Mouse (Mus musculus) intestine, postnatal 0 days (tissue): Measurements from ENCODE around the gene 1190002N15Rik. TPM values are rescaled to one million over a fixed set of nuclear protein-coding genes. Genes with fewer than 3 reads are reported as not detected.

ENCODE experiments used
- ATAC-seq: fragments of 200-750 bp; cut with Nextera tagmentation; 2 replicates; pipeline ENCODE4 v1.8.0; 2017; ENCODE audit warnings: mild to moderate bottlenecking, moderate TSS enrichment, moderate library complexity
- H3K27ac ChIP-seq: fragments of 300-500 bp; sonication (generic); 2 replicates; pipeline ENCODE4 v1.5.1; 2014; ENCODE audit warnings: mild to moderate bottlenecking, low read depth, low read length, moderate library complexity
- H3K27me3 ChIP-seq: fragments of 300-500 bp; sonication (generic); replicated peaks from 2 replicates; pipeline ENCODE4 v1.6.1; 2014; ENCODE audit warnings: low read length, mixed read lengths; ENCODE audit not compliant: control insufficient read depth, insufficient read depth
- H3K36me3 ChIP-seq: fragments of 300-500 bp; sonication (generic); 2 replicates; pipeline ENCODE4 v1.6.1; 2014; ENCODE audit warnings: mild to moderate bottlenecking, moderate library complexity; ENCODE audit not compliant: control insufficient read depth, insufficient read depth
- H3K4me1 ChIP-seq: fragments of 300-500 bp; sonication (generic); replicated peaks from 2 replicates; pipeline ENCODE4 v1.6.1; 2014; ENCODE audit warnings: antibody characterized with exemption, low read length, mixed read lengths; ENCODE audit not compliant: control insufficient read depth, insufficient read depth
- H3K4me2 ChIP-seq: fragments of 300-500 bp; sonication (generic); replicated peaks from 2 replicates; pipeline ENCODE4 v1.6.1; 2014; ENCODE audit warnings: low read depth, mild to moderate bottlenecking, moderate library complexity
- H3K4me3 ChIP-seq: fragments of 300-500 bp; sonication (generic); 2 replicates; pipeline ENCODE4 v1.5.1; 2014; ENCODE audit warnings: low read depth, low read length
- H3K9ac ChIP-seq: fragments of 300-500 bp; sonication (generic); 2 replicates; pipeline ENCODE4 v1.6.1; 2014; ENCODE audit warnings: mild to moderate bottlenecking, low read depth, low read length
- H3K9me3 ChIP-seq: fragments of 300-500 bp; sonication (generic); 2 replicates; pipeline ENCODE4 v1.6.1; 2016; ENCODE audit warnings: mixed run types; ENCODE audit not compliant: control insufficient read depth
- CTCF ChIP-seq: sonication (generic); IDR thresholded peaks from 2 replicates; pipeline ENCODE4 v1.5.1; 2016; ENCODE audit warnings: low read depth, mild to moderate bottlenecking, control low read depth, antibody characterized with exemption, moderate library complexity
- WGBS: fragments of 180-500 bp; shearing (Covaris S2); extraction: QIAGEN DNeasy Blood & Tissue Kit; methylation state at CpG from one replicate; pipeline ENCODE4 v1.1.7; 2014; 5-methylcytosine and 5-hydroxymethylcytosine counted together
- polyA plus RNA-seq: library from polyadenylated mRNA; unstranded; fragments of >200 nt; fragmentation: Nextera tagmentation; extraction: Ambion mirVana; gene quantifications from 2 replicates; pipeline ENCODE4 v1.2.1, GENCODE M21; 2015

Gene 1190002N15Rik
- polyA plus RNA-seq, 1 experiment from 2014 or later: 19.7 TPM

- no peaks in the 10 kb centered on the region for H3K27me3 ChIP-seq
- H3K4me1 ChIP-seq: no peaks in the 10 kb centered on the region
- no peak for TF ChIP-seq CTCF
- H3K4me3 ChIP-seq: peak overlapping the region; percentile 72
- H3K9me3 ChIP-seq: no peaks in the 10 kb centered on the region
- no peak for ATAC-seq
- no peaks in the 10 kb centered on the region for H3K36me3 ChIP-seq
- H3K9ac ChIP-seq: no peak overlapping the region
- WGBS: 53% methylated on average over 8 of the region's 8 CpGs
- H3K27ac ChIP-seq: no peak overlapping the region
- H3K4me2 ChIP-seq: peak overlapping the region; percentile 92
These were observed 1.5 kb upstream of the 1190002N15Rik start for GRCm38 (mm10) chr9:94539346-94539865.

GRCm38 (mm10) chr9:94538823-94539143, 902 bp upstream of the 1190002N15Rik start:
- peak; percentile 71 for ATAC-seq
- peak overlapping the region; percentile 96 for H3K27ac ChIP-seq
- under 1% methylated on average over 22 of the region's 22 CpGs for WGBS
- TF ChIP-seq CTCF: 0 out of 2 replicates have a peak, but pooled peaks have one; percentile 6
- peak overlapping the region; percentile 71 for H3K9ac ChIP-seq
- H3K36me3 ChIP-seq: no peaks in the 10 kb centered on the region
- no peaks in the 10 kb centered on the region for H3K9me3 ChIP-seq
- peak overlapping the region; percentile 92 for H3K4me2 ChIP-seq
- H3K27me3 ChIP-seq: no peaks in the 10 kb centered on the region
- H3K4me3 ChIP-seq: peak overlapping the region; percentile 72
- no peaks in the 10 kb centered on the region for H3K4me1 ChIP-seq

- Histone ChIP-seq H3K27me3 (no peaks in the 10 kb centered on the region), H3K36me3 (no peaks in the 10 kb centered on the region), H3K9me3 (no peaks in the 10 kb centered on the region), H3K4me2 (peak overlapping the region; percentile 92), H3K9ac (peak overlapping the region; percentile 71), H3K4me3 (peak overlapping the region; percentile 72), H3K27ac (peak overlapping the region; percentile 96), H3K4me1 (no peaks in the 10 kb centered on the region)
- peak; percentile 41 for ATAC-seq
- under 1% methylated on average over 95 of the region's 103 CpGs for WGBS
- peak; percentile 73 for TF ChIP-seq CTCF
These were observed 597 bp downstream of the 1190002N15Rik start for GRCm38 (mm10) chr9:94537051-94537917.

DNA sequence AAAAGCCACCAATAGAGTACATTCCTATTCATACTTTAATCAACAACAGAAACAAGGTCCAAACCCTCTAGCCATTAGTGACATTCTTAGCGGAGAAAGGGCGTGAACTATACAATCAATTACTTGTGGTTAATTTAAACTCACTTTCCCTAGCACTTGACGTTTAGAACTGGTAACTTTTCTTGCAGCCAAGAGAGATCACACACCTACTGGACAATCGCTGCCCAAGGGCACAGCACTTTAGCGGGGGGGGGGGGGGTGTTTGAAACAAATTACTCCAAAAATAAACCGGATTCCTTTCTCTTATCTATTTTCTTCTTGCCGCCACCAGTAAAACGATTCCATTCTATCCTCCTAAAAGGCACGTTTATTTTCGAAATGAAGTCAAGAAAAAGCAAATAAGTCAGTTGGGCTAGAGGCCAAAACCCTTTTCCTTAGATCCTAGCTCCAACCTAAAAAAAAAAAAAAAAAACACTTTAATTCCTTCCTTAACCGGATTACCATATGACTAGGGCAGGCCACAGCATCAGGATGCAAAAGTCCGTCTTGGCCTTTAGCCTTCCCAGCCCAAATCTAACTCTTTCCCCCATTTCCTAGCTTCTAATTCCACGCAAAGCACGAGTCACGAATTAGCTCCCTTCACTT, 1.5 kb downstream of the 1190002N15Rik start:
- peak overlapping the region; percentile 72 for H3K4me3 ChIP-seq
- no peak for ATAC-seq
- H3K27ac ChIP-seq: no peak overlapping the region
- peak overlapping the region; percentile 71; the same call in 1 of the 2 replicates for H3K9ac ChIP-seq
- no peak for TF ChIP-seq CTCF
- no peaks in the 10 kb centered on the region for H3K9me3 ChIP-seq
- H3K4me1 ChIP-seq: no peaks in the 10 kb centered on the region
- H3K4me2 ChIP-seq: peak overlapping the region; percentile 92
- no peaks in the 10 kb centered on the region for H3K27me3 ChIP-seq
- no peaks in the 10 kb centered on the region for H3K36me3 ChIP-seq
- WGBS: 2% methylated on average over 15 of the region's 15 CpGs

DNA sequence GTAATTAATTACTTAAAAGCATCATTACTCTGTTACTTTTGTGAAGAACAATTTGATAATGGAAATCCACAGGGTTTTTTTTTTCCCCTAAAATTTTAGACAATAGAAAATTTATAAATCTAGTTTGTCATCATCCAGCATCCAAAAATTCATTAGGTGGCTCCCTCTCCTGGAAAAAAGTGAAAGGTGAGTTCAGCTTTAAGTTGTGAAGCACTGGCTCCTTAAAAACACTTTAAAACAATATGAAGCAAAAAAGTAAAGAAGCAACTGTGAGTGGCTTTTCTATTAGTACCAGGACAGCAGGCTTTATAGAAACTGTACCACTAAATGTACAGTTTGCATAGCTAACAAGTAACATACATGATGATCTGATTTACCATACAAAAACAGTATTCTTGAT, 3.1 kb downstream of the 1190002N15Rik start:
- Histone ChIP-seq H3K4me1 (no peaks in the 10 kb centered on the region), H3K27ac (no peak overlapping the region), H3K9ac (no peak overlapping the region), H3K27me3 (no peaks in the 10 kb centered on the region), H3K4me3 (no peak overlapping the region), H3K4me2 (no peak overlapping the region), H3K9me3 (no peaks in the 10 kb centered on the region), H3K36me3 (no peaks in the 10 kb centered on the region)
- TF ChIP-seq CTCF: peak; percentile 45
- no peak for ATAC-seq

DNA sequence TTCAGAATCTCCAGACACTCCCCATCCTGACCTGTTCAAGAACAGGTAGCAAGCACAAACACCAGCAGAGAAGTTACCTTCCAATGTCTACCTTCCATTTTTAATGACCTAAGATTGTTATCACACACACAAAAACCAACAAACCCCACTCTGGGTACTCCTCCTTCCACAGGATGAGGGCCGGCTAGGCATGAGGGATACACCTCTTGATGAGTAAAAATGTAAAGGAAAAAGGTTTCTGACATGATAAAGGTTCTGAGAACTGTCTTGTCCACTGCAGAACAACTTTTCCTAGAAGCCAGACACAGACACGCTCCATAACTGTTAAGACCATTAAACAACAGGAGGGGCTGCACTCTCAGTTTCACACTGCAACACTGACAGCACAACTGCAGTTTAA, 3.7 kb downstream of the 1190002N15Rik start:
- Histone ChIP-seq H3K9ac (no peak overlapping the region), H3K4me3 (no peak overlapping the region)

More for the DNA sequence above, 3.7 kb downstream of the 1190002N15Rik start:
- WGBS: 72% methylated on average over 2 of the region's 2 CpGs
- TF ChIP-seq CTCF: no peak
- ATAC-seq: no peak
- H3K36me3 ChIP-seq: no peaks in the 10 kb centered on the region
- no peak overlapping the region for H3K27ac ChIP-seq
- H3K4me2 ChIP-seq: no peak overlapping the region
- H3K9me3 ChIP-seq: no peaks in the 10 kb centered on the region
- no peaks in the 10 kb centered on the region for H3K27me3 ChIP-seq
- no peaks in the 10 kb centered on the region for H3K4me1 ChIP-seq
